Mouse (Mus musculus) ES-Bruce4 (cell line): ENCODE measurements around the gene Ttc21a. TPM values are rescaled to one million over a fixed set of nuclear protein-coding genes. Genes with fewer than 3 reads are reported as not detected.

Experiments used
- H3K27ac ChIP-seq: 2 replicates; pipeline ENCODE4 v1.5.1; 2012; ENCODE audit warnings: low read length, inconsistent platforms; ENCODE audit not compliant: insufficient read depth
- H3K27me3 ChIP-seq: 2 replicates; pipeline ENCODE4 v1.6.1; 2012; ENCODE audit warnings: mild to moderate bottlenecking, low read length, inconsistent platforms; ENCODE audit not compliant: control insufficient read depth, poor library complexity, insufficient read depth, severe bottlenecking
- H3K36me3 ChIP-seq: 2 replicates; pipeline ENCODE4 v1.6.1; 2012; ENCODE audit warnings: inconsistent platforms, mild to moderate bottlenecking, low read length, moderate library complexity; ENCODE audit not compliant: control insufficient read depth, poor library complexity, insufficient read depth, severe bottlenecking
- H3K4me1 ChIP-seq: one replicate; pipeline ENCODE4 v1.8.1; 2011; ENCODE audit warnings: low read length; ENCODE audit not compliant: control insufficient read depth, insufficient read depth
- H3K4me3 ChIP-seq: 2 replicates; pipeline ENCODE4 v1.5.1; 2011; ENCODE audit warnings: low read depth, mild to moderate bottlenecking, low read length
- H3K9ac ChIP-seq: 2 replicates; pipeline ENCODE4 v1.6.1; 2012; ENCODE audit warnings: low read depth, mild to moderate bottlenecking, inconsistent platforms; ENCODE audit not compliant: poor library complexity, severe bottlenecking
- H3K9me3 ChIP-seq: replicated peaks from 2 replicates; pipeline ENCODE4 v1.6.1; 2012; ENCODE audit warnings: mild to moderate bottlenecking, low read length, inconsistent platforms; ENCODE audit not compliant: control insufficient read depth, poor library complexity, insufficient read depth, severe bottlenecking
- CTCF ChIP-seq: IDR thresholded peaks from one replicate; pipeline ENCODE4 v1.8.1; 2011; ENCODE audit warnings: low read depth, low read length
- EP300 ChIP-seq: IDR thresholded peaks from 2 replicates; pipeline ENCODE4 v1.6.1; 2011; ENCODE audit warnings: low read depth, low read length; ENCODE audit not compliant: insufficient read depth
- POLR2A ChIP-seq: IDR thresholded peaks from one replicate; pipeline ENCODE4 v1.8.1; 2011; ENCODE audit warnings: low read length; ENCODE audit not compliant: insufficient read depth
- polyA plus RNA-seq: library from polyadenylated mRNA; stranded (reverse); fragments of >200 nt; gene quantifications from 2 replicates; pipeline ENCODE4 v1.2.4, GENCODE M21; 2011; ENCODE audit warnings: low read depth; ENCODE audit not compliant: missing spikeins, insufficient read depth, insufficient read length

Gene Ttc21a
- polyA plus RNA-seq, 1 experiment: 0.93 TPM

DNA sequence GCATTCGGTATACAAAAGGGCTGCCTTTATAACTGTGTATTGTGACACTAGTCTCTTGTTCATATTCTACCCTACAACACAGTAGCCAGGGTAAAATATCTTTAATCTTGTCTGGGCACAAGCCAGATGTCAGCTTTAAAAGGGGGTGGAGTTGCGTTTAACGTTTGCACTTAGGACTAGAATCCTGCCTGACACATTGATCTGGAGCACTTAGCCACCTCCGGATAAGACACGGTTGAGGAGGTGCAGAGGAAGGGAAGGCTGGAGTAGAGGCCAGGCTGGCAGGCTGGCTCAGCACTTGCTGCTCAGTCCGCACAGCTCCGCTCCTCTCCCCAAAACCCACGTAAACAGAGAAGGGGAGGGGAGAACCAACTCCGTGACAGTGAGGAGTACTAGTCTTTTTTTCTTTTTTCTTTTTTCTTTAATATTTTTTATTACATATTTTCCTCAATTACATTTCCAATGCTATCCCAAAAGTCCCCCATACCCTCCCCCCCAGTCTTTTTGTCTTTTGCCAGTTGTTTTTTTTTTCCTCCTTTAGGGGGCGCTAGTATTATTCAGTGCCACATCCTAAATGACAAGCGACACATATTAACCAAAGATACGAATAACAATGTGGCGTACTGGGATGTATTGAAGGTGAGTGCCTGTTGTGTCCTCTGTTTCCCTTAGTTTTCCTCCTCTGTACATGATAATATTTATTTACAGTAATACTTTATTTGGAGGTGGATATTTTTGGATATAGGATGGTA is 24.1 kb upstream of the Ttc21a start:
- Histone ChIP-seq H3K27me3 (no peaks in the 10 kb centered on the region), H3K27ac (no peak overlapping the region), H3K4me1 (no peaks in the 10 kb centered on the region), H3K4me3 (no peak overlapping the region), H3K9me3 (no peaks in the 10 kb centered on the region), H3K36me3 (peaks cover 52% of the 10 kb centered on the region), H3K9ac (no peak overlapping the region)
- no peak for TF ChIP-seq EP300

DNA sequence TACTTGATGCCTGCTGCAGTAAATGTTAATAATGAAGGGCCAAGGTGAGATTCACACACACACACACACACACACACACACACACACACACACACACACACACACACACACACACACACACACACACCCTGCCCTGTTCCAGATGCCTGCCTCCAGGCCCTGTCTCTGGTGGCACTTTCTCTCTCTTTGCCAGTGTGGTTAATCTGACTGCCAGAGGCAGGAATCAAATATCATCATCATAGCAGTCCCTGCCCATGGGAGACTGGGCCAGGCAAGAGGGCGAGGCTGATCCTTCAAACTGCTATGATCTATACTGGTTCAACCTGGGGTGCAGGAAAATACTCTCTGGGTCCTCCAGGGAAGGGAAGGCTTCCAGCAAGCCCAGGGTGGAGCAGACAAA is 17.5 kb upstream of the Ttc21a start:
- H3K9ac ChIP-seq: no peak overlapping the region

DNA sequence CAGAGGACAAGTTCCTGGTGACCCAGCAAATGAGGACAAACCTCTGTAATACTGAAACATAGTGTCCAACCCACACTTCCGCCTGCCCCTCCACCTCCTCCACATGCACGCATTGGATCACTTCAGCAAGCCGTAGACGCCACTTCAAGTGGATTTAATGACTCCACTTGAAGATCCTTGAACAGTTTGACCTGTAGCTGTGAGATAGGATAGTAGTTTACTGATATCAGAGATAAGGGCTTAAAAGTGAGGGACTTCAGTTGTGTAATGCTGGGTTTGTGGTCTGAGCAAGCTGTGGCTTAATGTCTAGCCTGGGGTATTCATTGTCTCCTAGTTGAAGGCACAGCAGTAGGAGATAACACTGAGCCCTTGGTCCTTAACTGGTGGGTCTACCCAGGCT is 13.9 kb upstream of the Ttc21a start:
- Histone ChIP-seq H3K27me3 (no peaks in the 10 kb centered on the region), H3K4me1 (no peaks in the 10 kb centered on the region), H3K9ac (no peak overlapping the region), H3K27ac (no peak overlapping the region), H3K36me3 (peaks cover 47% of the 10 kb centered on the region), H3K4me3 (no peak overlapping the region), H3K9me3 (no peaks in the 10 kb centered on the region)
- TF ChIP-seq CTCF (no peak), POLR2A (no peak), EP300 (no peak)

More for the DNA sequence above, 17.5 kb upstream of the Ttc21a start:
- no peak overlapping the region for H3K27ac ChIP-seq
- no peak overlapping the region for H3K4me3 ChIP-seq
- H3K4me1 ChIP-seq: no peaks in the 10 kb centered on the region
- H3K36me3 ChIP-seq: peaks cover 50% of the 10 kb centered on the region
- no peaks in the 10 kb centered on the region for H3K9me3 ChIP-seq
- no peaks in the 10 kb centered on the region for H3K27me3 ChIP-seq
- TF ChIP-seq POLR2A: no peak
- TF ChIP-seq CTCF: no peak
- TF ChIP-seq EP300: no peak

DNA sequence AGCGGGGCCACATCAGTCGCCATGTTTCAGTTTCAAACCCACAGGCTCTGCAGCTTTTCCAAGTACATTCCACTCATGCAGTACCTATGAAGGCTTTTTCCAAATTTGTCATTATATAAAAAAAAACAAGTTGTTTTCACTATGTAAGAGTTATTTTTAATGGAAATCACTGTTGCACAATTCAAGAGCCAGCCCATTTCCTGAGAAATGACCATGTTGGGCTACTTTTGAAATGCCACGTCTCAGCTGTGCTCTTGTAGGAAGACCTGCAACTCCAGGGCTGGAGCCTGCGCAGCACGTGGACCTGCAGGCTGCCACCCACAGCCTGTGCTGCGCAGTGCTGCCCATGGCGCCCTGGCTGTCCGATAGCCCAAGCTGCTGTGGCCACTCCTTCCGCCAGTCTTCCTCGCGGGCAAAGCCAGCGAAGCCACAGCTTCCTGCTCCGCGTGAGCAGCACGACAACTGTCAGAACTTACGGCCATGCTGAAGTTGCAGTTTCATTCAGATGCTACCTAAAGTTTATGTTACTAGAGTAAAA is 12.2 kb upstream of the Ttc21a start:
- Histone ChIP-seq H3K4me3 (no peak overlapping the region), H3K9me3 (no peaks in the 10 kb centered on the region), H3K36me3 (peaks cover 33% of the 10 kb centered on the region), H3K9ac (no peak overlapping the region), H3K27me3 (no peaks in the 10 kb centered on the region), H3K4me1 (no peaks in the 10 kb centered on the region), H3K27ac (no peak overlapping the region)
- no peak for TF ChIP-seq CTCF

DNA sequence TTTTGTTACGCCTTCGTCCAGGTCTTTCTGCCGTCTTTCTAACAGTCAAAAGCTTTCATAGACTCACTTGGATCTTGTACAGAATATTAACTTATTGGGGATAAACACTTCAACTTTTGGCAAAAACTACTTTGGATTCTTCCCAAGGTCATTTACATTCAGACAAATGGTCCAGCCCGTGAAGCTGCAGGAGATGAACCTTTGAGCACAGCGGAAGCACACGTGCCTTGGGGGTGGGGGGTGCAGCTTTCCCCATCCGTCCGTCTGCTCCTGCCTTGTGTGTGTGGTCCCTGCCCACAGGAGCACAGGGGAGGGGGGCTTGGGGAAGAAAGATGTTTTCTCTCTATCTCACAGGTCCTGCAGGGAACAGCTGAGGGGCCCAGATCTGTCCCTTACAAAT is 11.7 kb upstream of the Ttc21a start:
- no peak overlapping the region for H3K27ac ChIP-seq
- H3K4me1 ChIP-seq: no peaks in the 10 kb centered on the region

DNA sequence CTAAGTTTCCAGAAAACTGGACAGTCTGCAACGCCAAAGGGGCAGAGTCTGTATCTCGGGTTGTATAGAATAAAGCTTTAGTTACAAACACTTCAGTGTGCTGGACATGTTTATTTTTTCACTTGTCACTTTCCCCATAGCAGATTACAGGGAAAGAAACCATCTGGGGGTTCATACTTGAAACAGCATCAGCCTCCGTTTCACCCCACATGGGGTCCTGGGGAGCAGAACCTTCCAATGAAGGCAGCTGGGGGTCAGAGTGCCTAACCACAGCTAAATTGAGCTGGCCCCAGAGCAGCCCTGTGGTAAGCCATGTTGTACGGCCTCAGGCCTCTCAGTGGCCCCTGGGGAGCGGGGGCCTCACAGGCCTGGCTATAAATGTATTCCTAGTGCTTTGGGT is 10.9 kb upstream of the Ttc21a start:
- Histone ChIP-seq H3K27me3 (no peaks in the 10 kb centered on the region), H3K36me3 (peaks cover 32% of the 10 kb centered on the region), H3K9me3 (no peaks in the 10 kb centered on the region), H3K27ac (no peak overlapping the region), H3K4me3 (no peak overlapping the region), H3K9ac (no peak overlapping the region), H3K4me1 (no peaks in the 10 kb centered on the region)
- TF ChIP-seq POLR2A (no peak), CTCF (no peak), EP300 (no peak)

More for the DNA sequence above, 11.7 kb upstream of the Ttc21a start:
- no peak overlapping the region for H3K9ac ChIP-seq
- H3K27me3 ChIP-seq: no peaks in the 10 kb centered on the region
- no peak overlapping the region for H3K4me3 ChIP-seq
- TF ChIP-seq EP300: no peak
- no peak for TF ChIP-seq POLR2A
- H3K9me3 ChIP-seq: no peaks in the 10 kb centered on the region
- H3K36me3 ChIP-seq: peaks cover 32% of the 10 kb centered on the region
